Mouse (Mus musculus) ES-Bruce4 (cell line): Measurements from ENCODE around the gene Rpl34.

Experiments
- CTCF ChIP-seq: IDR thresholded peaks from one replicate; pipeline ENCODE4 v1.8.1; 2011; ENCODE audit warnings: low read depth, low read length
- POLR2A ChIP-seq: IDR thresholded peaks from one replicate; pipeline ENCODE4 v1.8.1; 2011; ENCODE audit warnings: low read length; ENCODE audit not compliant: insufficient read depth

GRCm38 (mm10) chr3:130737652-130738361 is 7.6 kb upstream of the Rpl34 start:
- no peak for TF ChIP-seq CTCF
- TF ChIP-seq POLR2A, result no peak
